Mouse (Mus musculus) layer of hippocampus, postnatal 25 days (tissue): ENCODE results near the gene Fam228a. TPM values are rescaled to one million over a fixed set of nuclear protein-coding genes. Genes with fewer than 3 reads are reported as not detected.
A peak's percentile ranks its signal among the peaks of the same experiment; 100 is the strongest.
"Not testable (repeated sequence)": the region's sequence is repeated elsewhere in the genome, so short reads cannot be mapped to it uniquely, and the experiment has no call there.

Experiments
- DNase-seq, 2 experiments: peaks; one replicate each; pipeline ENCODE4 v3.0.0; 2022; ENCODE audit warnings: mixed read lengths in 2 of 2, low spot score in 1 of 2; ENCODE audit errors: extremely low spot score in 1 of 2
- total RNA-seq, 2 experiments: library from RNA; stranded (reverse); gene quantifications; 2 replicates each; pipeline ENCODE4 v1.2.3; 2021

The Fam228a gene
- total RNA-seq: 1 to 10 TPM; 2.1 to 2.7 TPM

- no peak for DNase-seq
These were observed at the start of gene Fam228a for GRCm38 (mm10) chr12:4738031-4738576. Fam228a (minus strand) TSS chr12:4738430.

GRCm38 (mm10) chr12:4784466-4784865 is 46.2 kb upstream of the Fam228a start:
- DNase-seq: no peak

DNA sequence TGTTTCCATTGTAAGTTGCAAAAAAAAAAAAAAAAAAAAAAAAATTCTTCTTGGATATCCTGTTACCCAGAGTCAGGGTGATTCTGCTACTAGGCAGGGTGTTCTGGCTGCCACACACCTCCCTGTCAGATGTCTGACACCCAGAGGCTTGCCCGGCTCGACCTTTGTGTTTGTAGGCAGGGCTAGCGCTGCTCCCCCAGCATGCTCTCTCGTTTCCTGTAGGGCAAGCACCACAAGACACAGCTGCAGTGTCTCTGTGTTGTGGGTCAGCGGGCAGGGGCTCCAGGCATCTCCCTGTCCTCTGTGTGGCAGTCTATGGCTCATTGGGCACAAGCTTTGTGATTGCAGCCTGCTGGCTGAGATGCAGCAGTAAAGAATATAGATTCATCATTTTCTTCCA is 45.4 kb upstream of the Fam228a start:
- DNase-seq: no peak

DNA sequence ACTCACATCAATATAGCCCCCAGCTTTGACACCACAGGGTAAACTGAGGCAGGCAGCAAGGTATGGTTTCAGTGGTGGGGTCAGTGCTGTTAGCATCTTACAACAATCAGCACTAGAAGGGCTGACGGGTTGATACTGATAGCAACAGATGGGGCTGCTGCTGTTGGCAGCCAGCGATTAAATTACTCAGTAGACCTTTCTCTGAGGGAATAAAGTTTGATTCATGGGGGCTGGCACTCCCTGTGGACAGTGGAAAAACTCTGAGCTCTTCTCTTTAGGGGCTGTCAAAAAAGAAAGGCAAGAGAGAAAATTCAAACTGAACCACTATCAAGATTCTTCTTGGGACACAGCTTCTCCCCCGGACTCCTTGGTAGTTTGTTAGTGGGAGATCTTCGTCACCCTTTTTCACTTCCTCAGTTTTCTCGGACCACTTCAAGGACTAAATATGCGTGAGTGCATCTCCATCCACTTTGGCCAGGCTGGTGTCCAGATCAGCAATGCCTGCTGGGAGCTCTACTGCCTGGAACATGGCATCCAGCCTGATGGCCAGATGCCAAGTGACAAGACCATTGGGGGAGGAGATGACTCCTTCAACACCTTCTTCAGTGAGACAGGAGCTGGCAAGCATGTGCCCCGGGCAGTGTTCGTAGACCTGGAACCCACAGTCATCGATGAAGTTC is 43.6 kb upstream of the Fam228a start:
- not testable (repeated sequence) for DNase-seq

GRCm38 (mm10) chr12:4781270-4781669 is 43.0 kb upstream of the Fam228a start:
- DNase-seq: no peak

DNA sequence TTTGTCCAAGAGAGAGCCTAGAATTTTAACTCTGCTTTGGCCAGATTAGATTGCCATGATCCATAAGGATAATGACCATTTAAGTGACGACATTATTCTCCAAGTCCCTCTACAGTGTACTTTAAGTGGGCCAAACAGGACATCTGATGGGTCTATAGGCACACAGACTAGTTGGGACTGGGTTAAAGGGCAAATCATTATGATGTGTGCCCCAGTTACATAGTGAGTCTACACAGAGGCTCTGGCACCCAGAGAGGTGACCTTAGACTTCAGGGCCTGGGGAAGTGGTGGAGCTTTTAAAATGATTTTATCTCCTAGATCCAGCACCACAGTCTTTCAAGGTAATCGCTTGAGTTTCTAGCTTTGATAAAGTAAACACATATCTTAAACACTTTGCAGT is 42.0 kb upstream of the Fam228a start:
- DNase-seq: no peak

- no peak for DNase-seq
These were observed 39.5 kb upstream of the Fam228a start for GRCm38 (mm10) chr12:4777734-4778133.

- no peak for DNase-seq
These were observed 37.3 kb upstream of the Fam228a start for GRCm38 (mm10) chr12:4775588-4775949.

- no peak for DNase-seq
These were observed 36.8 kb upstream of the Fam228a start for GRCm38 (mm10) chr12:4774895-4775587.

GRCm38 (mm10) chr12:4769333-4769723 is 31.1 kb upstream of the Fam228a start:
- DNase-seq: no peak

DNA sequence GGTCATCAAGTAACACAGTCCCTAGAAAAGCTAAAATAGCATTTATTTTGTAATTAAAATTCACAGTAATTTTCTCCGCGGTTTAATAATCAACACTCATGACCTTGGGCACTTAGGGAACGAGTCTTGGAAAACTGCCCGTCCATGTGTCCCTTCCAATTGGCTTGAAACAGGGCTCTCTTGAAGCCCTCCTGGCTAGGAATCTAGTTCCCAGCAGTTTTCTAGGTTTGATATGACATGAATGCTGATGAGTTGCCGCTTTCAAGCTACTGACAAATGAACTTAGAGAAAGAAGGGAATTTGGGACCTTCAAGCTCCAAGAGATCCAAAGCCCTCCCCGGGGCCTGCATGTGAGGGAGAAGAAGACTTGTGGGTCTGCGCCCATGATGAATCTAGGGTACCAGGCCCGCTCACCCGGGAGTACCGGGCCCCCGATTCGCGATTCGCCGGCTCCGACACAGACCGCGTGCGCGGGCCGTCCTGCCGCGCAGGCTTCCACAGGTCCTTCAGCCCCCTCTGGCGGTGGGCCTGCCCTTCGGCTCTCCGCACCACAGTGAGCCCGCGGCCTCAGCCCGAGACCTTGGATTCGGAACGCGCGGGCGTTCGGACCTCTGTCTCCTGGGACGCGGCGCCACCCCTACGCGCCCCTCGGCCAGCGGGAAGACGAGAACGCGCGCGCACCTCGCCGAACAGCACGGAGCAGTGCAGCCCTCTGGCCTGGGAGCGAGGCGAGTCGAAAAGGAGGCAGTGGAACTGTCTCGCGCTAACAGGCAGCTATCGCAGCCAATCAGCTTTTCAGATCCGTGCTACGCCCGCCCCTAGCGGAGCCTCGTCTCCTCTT is 30.5 kb upstream of the Fam228a start, which contains the start of the genes Pfn4 and Fam228b:
Pfn4 (plus strand) TSS at position 531 of the 841 bp plus-strand sequence.
Fam228b (minus strand) TSS at position 776 of the 841 bp plus-strand sequence.
- DNase-seq: peak; percentile 99

DNA sequence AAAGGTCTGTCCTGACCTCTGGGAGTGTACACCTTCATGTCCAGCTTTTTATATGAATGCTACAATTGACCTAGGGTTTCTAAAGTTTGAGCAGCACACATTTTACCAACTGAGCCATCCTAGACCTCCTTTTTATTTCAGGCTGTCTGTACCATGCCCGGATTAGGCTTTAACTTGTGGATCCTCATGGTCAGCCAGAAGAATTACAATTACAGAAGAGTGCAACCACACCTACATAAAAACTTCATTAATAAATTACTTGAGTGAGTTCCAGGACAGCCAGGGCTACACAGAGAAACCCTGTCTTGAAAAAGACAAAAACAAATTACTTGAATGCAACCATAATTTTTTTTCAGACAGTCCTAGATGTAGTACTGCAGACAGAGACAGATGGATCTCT is 18.8 kb upstream of the Fam228a start:
- DNase-seq: no peak

- not testable (repeated sequence) for DNase-seq
These were observed 16.2 kb upstream of the Fam228a start for GRCm38 (mm10) chr12:4754451-4754850.

DNA sequence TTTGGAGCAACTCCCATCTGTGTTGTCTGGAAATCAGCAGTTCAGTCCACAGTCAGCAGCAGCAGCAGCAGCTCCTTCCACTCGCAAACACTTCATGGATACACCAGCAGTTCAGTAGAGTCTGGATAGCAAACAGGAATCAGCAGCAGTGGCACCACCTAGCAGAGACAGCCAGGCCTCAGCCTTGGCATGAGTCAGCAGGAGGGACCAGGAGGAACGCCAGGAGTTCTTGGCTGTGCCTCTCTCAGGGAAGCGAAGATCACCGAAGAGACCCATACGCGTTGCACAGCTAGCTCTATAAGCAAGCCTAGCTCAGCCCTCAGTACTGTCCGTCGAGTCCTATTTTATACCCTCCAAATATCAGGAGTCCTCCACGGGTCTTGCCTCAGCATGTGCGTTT is 6.3 kb upstream of the Fam228a start:
- DNase-seq: no peak

GRCm38 (mm10) chr12:4742183-4742582 is 4.0 kb upstream of the Fam228a start:
- no peak for DNase-seq

DNA sequence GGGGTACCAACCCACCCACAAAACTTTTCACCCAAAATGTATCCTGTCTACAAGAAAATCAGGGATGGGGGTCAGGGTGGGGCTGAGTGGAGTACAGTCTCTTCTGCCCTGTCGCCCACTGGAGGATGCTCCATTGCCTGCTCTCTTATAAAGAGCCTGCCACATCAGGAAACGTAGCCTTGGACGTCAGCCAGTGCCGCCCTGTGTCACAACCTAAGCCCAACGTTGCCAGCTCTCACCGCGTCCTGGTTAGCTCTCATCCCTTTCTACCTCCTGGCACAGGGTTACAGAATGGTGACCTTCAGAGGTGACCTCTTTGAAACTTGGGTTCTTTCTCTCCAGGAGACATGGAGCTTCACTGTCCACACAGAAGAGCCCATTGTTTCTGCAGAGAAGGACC is 2.6 kb upstream of the Fam228a start:
- DNase-seq: no peak

- DNase-seq: no peak
These were observed 5.9 kb downstream of the Fam228a start for GRCm38 (mm10) chr12:4732332-4732731.

GRCm38 (mm10) chr12:4731629-4732028 is 6.6 kb downstream of the Fam228a start:
- DNase-seq: no peak

- DNase-seq: no peak
These were observed 9.1 kb downstream of the Fam228a start for GRCm38 (mm10) chr12:4729165-4729564.

DNA sequence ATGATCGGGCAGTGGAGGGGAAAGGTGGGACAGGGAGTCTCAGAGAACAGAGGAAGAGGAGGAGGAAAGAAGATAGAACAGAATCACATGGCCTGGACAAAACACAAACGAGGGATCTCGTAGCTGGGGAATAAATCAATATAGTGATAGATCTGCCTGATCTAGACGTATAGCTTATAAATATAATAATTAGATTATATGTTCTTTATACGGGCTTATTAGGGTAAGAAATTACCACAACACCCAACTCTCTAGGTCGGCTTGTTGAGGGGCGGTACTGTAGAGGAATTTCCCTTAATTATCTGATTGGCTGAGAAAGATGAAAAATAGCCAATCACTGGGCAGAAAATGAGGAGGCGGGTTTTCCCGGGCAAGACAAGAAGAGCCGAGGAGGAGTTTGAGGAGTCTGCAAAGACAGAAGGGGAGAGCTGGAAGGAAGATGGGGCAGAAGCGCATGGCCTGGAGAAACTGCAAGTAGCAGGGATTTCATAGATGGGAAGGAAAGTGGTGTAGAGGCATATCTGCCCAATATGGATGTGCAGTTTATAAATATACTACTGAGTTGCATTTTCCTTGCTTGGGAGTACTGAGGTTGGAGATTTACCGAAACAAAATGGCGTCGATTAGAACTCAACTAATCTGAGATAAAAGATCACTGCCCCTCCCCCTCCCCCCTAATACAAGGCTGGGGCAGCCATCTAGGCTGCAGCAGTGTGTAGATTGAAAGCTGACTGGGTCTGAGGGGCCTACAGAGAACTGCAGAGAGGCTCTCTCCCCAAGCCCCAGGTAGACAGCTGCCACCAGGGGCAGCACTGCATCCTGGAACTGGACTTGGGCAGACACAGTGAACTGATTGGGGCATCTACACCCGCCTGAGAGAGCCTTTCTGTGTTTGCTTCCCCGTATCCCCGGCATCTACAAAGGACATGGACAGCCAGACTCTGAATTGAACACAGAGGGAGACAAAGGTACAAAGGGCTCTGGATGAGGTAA is 18.2 kb downstream of the Fam228a start:
- DNase-seq: no peak
